12 mouse cellular contexts compared by ENCODE assay signal in genomic region chr1:138507446-138508043, GRCm38 (mm10).
DNase-seq lines count a peak whose midpoint lies in the region; ATAC-seq and TF ChIP-seq lines count a peak whose summit lies in the region.
"Had no signal": no experiment of that assay in that cellular context is flagged by ENCODE, and none has a peak within 500 bp of the region (broad histone marks: within the 10 kb centered on the region; RNA-seq: fewer than 3 reads in every experiment).

No protein-coding gene starts in this region.

- 0 out of 2 replicates have a peak, but pooled peaks cover 7% of the 10 kb centered on the region for H3K4me1 ChIP-seq in lung, embryonic 14.5 days (ENCODE audit: insufficient read depth)
- H3K4me1 ChIP-seq in brown adipose tissue, adult 24 weeks (ENCODE audit: control insufficient read depth, insufficient read depth, insufficient read length, low read length) = peaks cover 24% of the 10 kb centered on the region
- H3K4me1 ChIP-seq in kidney, embryonic 15.5 days = peaks cover 13% of the 10 kb centered on the region
- H3K4me1 ChIP-seq in olfactory bulb, adult 2 months (ENCODE audit: control insufficient read depth, insufficient read depth, low read length) = peaks cover 5% of the 10 kb centered on the region

- no peak overlapping the region for H3K4me3 ChIP-seq in lung, embryonic 14.5 days (ENCODE audit: low read depth, low read length)
- no peak overlapping the region for H3K4me3 ChIP-seq in brown adipose tissue, adult 24 weeks (ENCODE audit: insufficient read depth, low read depth, low read length)
- no peak overlapping the region for H3K4me3 ChIP-seq in kidney, embryonic 15.5 days (replicated peaks)
- no peak overlapping the region; the same call in 1 of the 2 replicates for H3K4me3 ChIP-seq in olfactory bulb, adult 2 months (ENCODE audit: insufficient read depth, low read depth, low read length)
- H3K4me3 ChIP-seq: embryonic facial prominence, embryonic 15.5 days had no signal

- no peak overlapping the region for H3K27ac ChIP-seq in lung, embryonic 14.5 days (ENCODE audit: low read depth)
- 0 out of 2 replicates have a peak overlapping the region, but pooled peaks have one; percentile 51 for H3K27ac ChIP-seq in brown adipose tissue, adult 24 weeks (replicated peaks; ENCODE audit: low read depth, low read length)
- 0 out of 2 replicates have a peak overlapping the region, but pooled peaks have one; percentile 6 for H3K27ac ChIP-seq in kidney, embryonic 15.5 days
- peak overlapping the region; percentile 81 for H3K27ac ChIP-seq in olfactory bulb, adult 2 months (ENCODE audit: insufficient read depth, low read depth, low read length)
- H3K27ac ChIP-seq: embryonic facial prominence, embryonic 15.5 days; liver, embryonic 14.5 days had no signal

- no peak overlapping the region for H3K4me2 ChIP-seq in lung, embryonic 14.5 days
- H3K4me2 ChIP-seq in kidney, embryonic 15.5 days = no peak overlapping the region
- H3K4me2 ChIP-seq: embryonic facial prominence, embryonic 15.5 days had no signal

- 50% methylated on average over 13 of the region's 13 CpGs for WGBS in lung, embryonic 14.5 days
- 62% methylated on average over 13 of the region's 13 CpGs for WGBS in kidney, embryonic 15.5 days
- 30% methylated on average over 13 of the region's 13 CpGs for WGBS in olfactory bulb, adult 2 months

- H3K36me3 ChIP-seq in lung, embryonic 14.5 days (ENCODE audit: insufficient read depth) = no peaks in the 10 kb centered on the region
- H3K36me3 ChIP-seq in kidney, embryonic 15.5 days = no peaks in the 10 kb centered on the region
- H3K36me3 ChIP-seq: embryonic facial prominence, embryonic 15.5 days had no signal

- 0 out of 2 replicates have a peak, but pooled peaks have one; percentile 23 for ATAC-seq in lung, embryonic 14.5 days (ENCODE audit: insufficient read depth)
- ATAC-seq in kidney, embryonic 15.5 days (replicated peaks; ENCODE audit: low FRiP score) = peak; percentile 64

- H3K9me3 ChIP-seq in lung, embryonic 14.5 days (ENCODE audit: low read depth, low read length) = no peaks in the 10 kb centered on the region
- H3K9me3 ChIP-seq in kidney, embryonic 15.5 days (replicated peaks) = no peaks in the 10 kb centered on the region
- H3K9me3 ChIP-seq: embryonic facial prominence, embryonic 15.5 days had no signal

- no peaks in the 10 kb centered on the region for H3K27me3 ChIP-seq in lung, embryonic 14.5 days (ENCODE audit: insufficient read depth, low read length)
- H3K27me3 ChIP-seq in kidney, embryonic 15.5 days = no peaks in the 10 kb centered on the region
- H3K27me3 ChIP-seq: embryonic facial prominence, embryonic 15.5 days had no signal

- no peak overlapping the region for H3K9ac ChIP-seq in lung, embryonic 14.5 days
- H3K9ac ChIP-seq in kidney, embryonic 15.5 days = no peak overlapping the region
- H3K9ac ChIP-seq: embryonic facial prominence, embryonic 15.5 days; liver, embryonic 14.5 days had no signal

- TF ChIP-seq CTCF in lung, embryonic 14.5 days (IDR thresholded peaks at IDR 0.05; ENCODE audit: low read depth) = no peak
- no peak for TF ChIP-seq CTCF in olfactory bulb, adult 2 months (IDR thresholded peaks at IDR 0.05; ENCODE audit: insufficient read depth, low read depth, low read length)

- DNase-seq in lung, embryonic 14.5 days = no peak
- DNase-seq in lung, postnatal 10 days = no peak
- no peak for DNase-seq in retina, embryonic 14.5 days (ENCODE audit: low spot score)
- DNase-seq in heart, postnatal 36 days = no peak
- DNase-seq: cerebellum, adult 9-10 months; layer of hippocampus, postnatal 36 days; thymus, adult 2 months had no signal

- intact Hi-C loops in heart, postnatal 36 days (cut with DNase I) = loop anchor here (5.0 kb wide), 1 partner anchor 110 kb away; no protein-coding TSS in a partner anchor

- no peak for TF ChIP-seq POLR2A in olfactory bulb, adult 2 months (IDR thresholded peaks at IDR 0.05; ENCODE audit: insufficient read depth, low read depth, low read length)
